Mouse (Mus musculus) ES-Bruce4 (cell line): ENCODE data around the gene Nfasc. TPM values are rescaled to one million over a fixed set of nuclear protein-coding genes. Genes with fewer than 3 reads are reported as not detected.

Experiments
- H3K27ac ChIP-seq: 2 replicates; pipeline ENCODE4 v1.5.1; 2012; ENCODE audit warnings: low read length, inconsistent platforms; ENCODE audit not compliant: insufficient read depth
- H3K27me3 ChIP-seq: 2 replicates; pipeline ENCODE4 v1.6.1; 2012; ENCODE audit warnings: mild to moderate bottlenecking, low read length, inconsistent platforms; ENCODE audit not compliant: control insufficient read depth, poor library complexity, insufficient read depth, severe bottlenecking
- H3K36me3 ChIP-seq: 2 replicates; pipeline ENCODE4 v1.6.1; 2012; ENCODE audit warnings: inconsistent platforms, mild to moderate bottlenecking, low read length, moderate library complexity; ENCODE audit not compliant: control insufficient read depth, poor library complexity, insufficient read depth, severe bottlenecking
- H3K4me1 ChIP-seq: one replicate; pipeline ENCODE4 v1.8.1; 2011; ENCODE audit warnings: low read length; ENCODE audit not compliant: control insufficient read depth, insufficient read depth
- H3K4me3 ChIP-seq: 2 replicates; pipeline ENCODE4 v1.5.1; 2011; ENCODE audit warnings: low read depth, mild to moderate bottlenecking, low read length
- H3K9ac ChIP-seq: 2 replicates; pipeline ENCODE4 v1.6.1; 2012; ENCODE audit warnings: low read depth, mild to moderate bottlenecking, inconsistent platforms; ENCODE audit not compliant: poor library complexity, severe bottlenecking
- H3K9me3 ChIP-seq: replicated peaks from 2 replicates; pipeline ENCODE4 v1.6.1; 2012; ENCODE audit warnings: mild to moderate bottlenecking, low read length, inconsistent platforms; ENCODE audit not compliant: control insufficient read depth, poor library complexity, insufficient read depth, severe bottlenecking
- CTCF ChIP-seq: IDR thresholded peaks from one replicate; pipeline ENCODE4 v1.8.1; 2011; ENCODE audit warnings: low read depth, low read length
- EP300 ChIP-seq: IDR thresholded peaks from 2 replicates; pipeline ENCODE4 v1.6.1; 2011; ENCODE audit warnings: low read depth, low read length; ENCODE audit not compliant: insufficient read depth
- POLR2A ChIP-seq: IDR thresholded peaks from one replicate; pipeline ENCODE4 v1.8.1; 2011; ENCODE audit warnings: low read length; ENCODE audit not compliant: insufficient read depth
- polyA plus RNA-seq: library from polyadenylated mRNA; stranded (reverse); fragments of >200 nt; gene quantifications from 2 replicates; pipeline ENCODE4 v1.2.4, GENCODE M21; 2011; ENCODE audit warnings: low read depth; ENCODE audit not compliant: missing spikeins, insufficient read depth, insufficient read length

The Nfasc gene
- polyA plus RNA-seq, 1 experiment: 11.0 TPM

- H3K27me3 ChIP-seq: no peaks in the 10 kb centered on the region
- no peak overlapping the region for H3K9ac ChIP-seq
- H3K4me3 ChIP-seq: no peak overlapping the region
- no peaks in the 10 kb centered on the region for H3K9me3 ChIP-seq
- H3K27ac ChIP-seq: no peak overlapping the region
- TF ChIP-seq CTCF (no peak), EP300 (no peak), POLR2A (no peak)
- no peaks in the 10 kb centered on the region for H3K36me3 ChIP-seq
- no peaks in the 10 kb centered on the region for H3K4me1 ChIP-seq
Measured at GRCm38 (mm10) chr1:132570906-132571305, 170.7 kb downstream of the Nfasc start.

- Histone ChIP-seq H3K9me3 (no peaks in the 10 kb centered on the region), H3K27ac (no peak overlapping the region), H3K4me1 (no peaks in the 10 kb centered on the region), H3K36me3 (no peaks in the 10 kb centered on the region), H3K27me3 (no peaks in the 10 kb centered on the region), H3K4me3 (no peak overlapping the region), H3K9ac (no peak overlapping the region)
- no peak for TF ChIP-seq EP300
- TF ChIP-seq CTCF: no peak
- no peak for TF ChIP-seq POLR2A
Measured at GRCm38 (mm10) chr1:132570068-132570780, 171.4 kb downstream of the Nfasc start.

- Histone ChIP-seq H3K36me3 (no peaks in the 10 kb centered on the region), H3K27ac (no peak overlapping the region), H3K9me3 (no peaks in the 10 kb centered on the region), H3K27me3 (no peaks in the 10 kb centered on the region), H3K4me1 (no peaks in the 10 kb centered on the region), H3K4me3 (no peak overlapping the region), H3K9ac (no peak overlapping the region)
- TF ChIP-seq CTCF (no peak), EP300 (no peak), POLR2A (no peak)
Measured at GRCm38 (mm10) chr1:132569516-132569915, 172.1 kb downstream of the Nfasc start.

- no peak overlapping the region for H3K4me3 ChIP-seq
- no peaks in the 10 kb centered on the region for H3K9me3 ChIP-seq
- no peak for TF ChIP-seq EP300
- TF ChIP-seq POLR2A: no peak
- TF ChIP-seq CTCF: no peak
- H3K27me3 ChIP-seq: no peaks in the 10 kb centered on the region
- H3K4me1 ChIP-seq: no peaks in the 10 kb centered on the region
- H3K9ac ChIP-seq: no peak overlapping the region
- H3K36me3 ChIP-seq: no peaks in the 10 kb centered on the region
- H3K27ac ChIP-seq: no peak overlapping the region
Measured at GRCm38 (mm10) chr1:132567336-132568125, 174.1 kb downstream of the Nfasc start.

- Histone ChIP-seq H3K9ac (no peak overlapping the region), H3K4me3 (no peak overlapping the region), H3K4me1 (no peaks in the 10 kb centered on the region), H3K36me3 (no peaks in the 10 kb centered on the region), H3K27me3 (no peaks in the 10 kb centered on the region), H3K27ac (no peak overlapping the region), H3K9me3 (no peaks in the 10 kb centered on the region)
- TF ChIP-seq EP300 (no peak), CTCF (no peak), POLR2A (no peak)
Measured at GRCm38 (mm10) chr1:132565766-132566165, 175.8 kb downstream of the Nfasc start.

- Histone ChIP-seq H3K4me3 (no peak overlapping the region), H3K9me3 (no peaks in the 10 kb centered on the region), H3K27ac (no peak overlapping the region), H3K27me3 (no peaks in the 10 kb centered on the region), H3K9ac (no peak overlapping the region), H3K36me3 (no peaks in the 10 kb centered on the region), H3K4me1 (no peaks in the 10 kb centered on the region)
- TF ChIP-seq POLR2A: no peak
- TF ChIP-seq CTCF: no peak
- no peak for TF ChIP-seq EP300
Measured at GRCm38 (mm10) chr1:132564946-132565345, 176.7 kb downstream of the Nfasc start.
